In the genomic region with DNA sequence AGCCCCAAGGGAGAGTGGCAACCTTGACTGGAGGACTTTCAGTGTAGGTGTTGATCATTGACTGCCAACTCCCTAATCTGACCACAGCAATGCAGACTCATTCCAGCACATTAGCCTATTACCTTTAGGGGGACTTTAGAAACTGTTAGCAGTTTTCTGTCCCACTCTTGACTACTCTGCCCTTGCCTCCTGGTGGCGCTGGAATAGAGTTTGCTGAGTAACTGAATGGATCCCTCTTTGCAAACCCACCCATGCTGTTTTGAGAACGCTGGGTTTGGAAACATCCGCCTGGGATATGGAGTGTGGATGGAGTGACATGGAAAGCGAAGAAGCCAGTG, we compare ENCODE assay signal across 8 mouse cellular contexts. TPM values are rescaled to one million over a fixed set of nuclear protein-coding genes. Genes with fewer than 3 reads are reported as not detected.
DNase-seq lines count a peak whose midpoint lies in the region; ATAC-seq and TF ChIP-seq lines count a peak whose summit lies in the region.

No protein-coding gene starts in this region.

- WGBS in limb, embryonic 14.5 days = 48% methylated on average over 4 of the region's 4 CpGs
- 50% methylated on average over 4 of the region's 4 CpGs for WGBS in stomach, embryonic 16.5 days

- DNase-seq in cerebellum, postnatal 10 days = no peak
- peak; percentile 61 for DNase-seq in ovary, adult 18-20 months (ENCODE audit: low spot score)
- DNase-seq in ovary, postnatal 10 days (ENCODE audit: low spot score) = no peak
- peak; percentile 11 for DNase-seq in limb, embryonic 14.5 days (ENCODE audit: low spot score)
- DNase-seq in adrenal gland, postnatal 25 days = no peak
- no peak for DNase-seq in layer of hippocampus, adult 8-10 months (ENCODE audit: low spot score in 2 of 2)

- H3K9ac ChIP-seq in limb, embryonic 14.5 days (ENCODE audit: low read depth, low read length, severe bottlenecking) = no peak overlapping the region; the same call in 1 of the 2 replicates
- H3K9ac ChIP-seq in stomach, embryonic 16.5 days (ENCODE audit: low read length) = peak overlapping the region; percentile 63

- no peaks in the 10 kb centered on the region for H3K9me3 ChIP-seq in limb, embryonic 14.5 days (ENCODE audit: control insufficient read depth, low read length)
- H3K9me3 ChIP-seq in stomach, embryonic 16.5 days (replicated peaks; ENCODE audit: control insufficient read depth, low read length) = no peaks in the 10 kb centered on the region

- H3K4me1 ChIP-seq in limb, embryonic 14.5 days (ENCODE audit: control insufficient read depth, insufficient read depth, low read length) = no peaks in the 10 kb centered on the region
- peaks cover 2% of the 10 kb centered on the region; the same call in 1 of the 2 replicates for H3K4me1 ChIP-seq in stomach, embryonic 16.5 days (ENCODE audit: control insufficient read depth, insufficient read depth, low read length)

- H3K36me3 ChIP-seq in limb, embryonic 14.5 days (ENCODE audit: control insufficient read depth, insufficient read depth, low read length) = no peaks in the 10 kb centered on the region
- H3K36me3 ChIP-seq in stomach, embryonic 16.5 days (ENCODE audit: control insufficient read depth, insufficient read depth, low read length) = no peaks in the 10 kb centered on the region

- TF ChIP-seq POLR2A in limb, embryonic 14.5 days (IDR thresholded peaks at IDR 0.05; ENCODE audit: borderline replicate concordance, extremely low read depth, insufficient read depth, insufficient read length) = no peak

- peak; percentile 32; the same call in 1 of the 2 replicates for ATAC-seq in cerebellum, adult (ENCODE audit: insufficient number of reproducible peaks, low FRiP score, low TSS enrichment)
- ATAC-seq in limb, embryonic 14.5 days (ENCODE audit: low FRiP score, low read depth) = 0 out of 2 replicates have a peak, but pooled peaks have one; percentile 34
- no peak for ATAC-seq in stomach, embryonic 16.5 days (ENCODE audit: insufficient read depth, low FRiP score)

- H3K4me3 ChIP-seq in limb, embryonic 14.5 days (replicated peaks; ENCODE audit: low read length) = peak overlapping the region; percentile 52
- H3K4me3 ChIP-seq in stomach, embryonic 16.5 days (replicated peaks; ENCODE audit: low read length) = peak overlapping the region; percentile 55

- H3K27ac ChIP-seq in limb, embryonic 14.5 days (replicated peaks; ENCODE audit: low read depth, low read length) = no peak overlapping the region
- no peak overlapping the region for H3K27ac ChIP-seq in stomach, embryonic 16.5 days (ENCODE audit: low read length)

- H3K27me3 ChIP-seq in limb, embryonic 14.5 days (ENCODE audit: control insufficient read depth, insufficient read depth, low read length) = peaks cover 43% of the 10 kb centered on the region
- H3K27me3 ChIP-seq in stomach, embryonic 16.5 days (ENCODE audit: control insufficient read depth, insufficient read depth, low read length) = peaks cover 17% of the 10 kb centered on the region

- peak overlapping the region; percentile 97 for H3K4me2 ChIP-seq in limb, embryonic 14.5 days (replicated peaks; ENCODE audit: low read depth, low read length, severe bottlenecking)
- peak overlapping the region; percentile 97 for H3K4me2 ChIP-seq in stomach, embryonic 16.5 days (ENCODE audit: low read depth, low read length)

RNA-seq across cellular contexts. Expression of a gene that starts 0.6 kb away (rescaled TPM):
- polyA plus RNA-seq in limb, embryonic 14.5 days (2012; rRNA removed) = 0.50 and 0.79 TPM in 2 replicates
- 0.76 and 1.0 TPM in 2 replicates for polyA plus RNA-seq in limb, embryonic 14.5 days (2014; fragmentation: Nextera tagmentation; extraction: Ambion mirVana)
- polyA plus RNA-seq in stomach, embryonic 16.5 days (2015; fragmentation: Nextera tagmentation; extraction: Ambion mirVana) = 0.90 and 0.96 TPM in 2 replicates
- total RNA-seq in adrenal gland, postnatal 25 days (2021) = 0.58 and 2.1 TPM in 2 replicates
- 10 to 100 TPM; 21.5 to 24.7 (median 23.0) TPM for total RNA-seq in layer of hippocampus, adult 8-10 months (2022)

Comparison
In these comparisons a context has a peak if more than half of its experiments do, and no peak if none do; other contexts are left out.
1. DNase-seq: peak in ovary, adult 18-20 months (single experiment) and limb, embryonic 14.5 days (single experiment); none in cerebellum, postnatal 10 days (0 of 2), ovary, postnatal 10 days (single experiment), adrenal gland, postnatal 25 days (single experiment) and layer of hippocampus, adult 8-10 months (0 of 2).